Mouse (Mus musculus): ENCODE results near the gene Sqstm1. TPM values are rescaled to one million over a fixed set of nuclear protein-coding genes. Genes with fewer than 3 reads are reported as not detected.

Sqstm1 gene
- total RNA-seq, 1 experiment from 2014 or later = 455 TPM

GRCm38 (mm10) chr11:50184788-50185187 is 25.8 kb downstream of the Sqstm1 start:
- no peak for ATAC-seq (ENCODE audit: extremely low read depth, insufficient number of reproducible peaks, low FRiP score, poor library complexity, severe bottlenecking)

GRCm38 (mm10) chr11:50182702-50183101 is 27.9 kb downstream of the Sqstm1 start:
- ATAC-seq (ENCODE audit: extremely low read depth, insufficient number of reproducible peaks, low FRiP score, poor library complexity, severe bottlenecking) = no peak

GRCm38 (mm10) chr11:50180478-50181231 is 30.0 kb downstream of the Sqstm1 start:
- ATAC-seq (ENCODE audit: extremely low read depth, insufficient number of reproducible peaks, low FRiP score, poor library complexity, severe bottlenecking) = no peak

GRCm38 (mm10) chr11:50178532-50179488 is 31.8 kb downstream of the Sqstm1 start:
- ATAC-seq (ENCODE audit: extremely low read depth, insufficient number of reproducible peaks, low FRiP score, poor library complexity, severe bottlenecking) = no peak

- ATAC-seq (ENCODE audit: extremely low read depth, insufficient number of reproducible peaks, low FRiP score, poor library complexity, severe bottlenecking) = no peak
Measured at GRCm38 (mm10) chr11:50177111-50177510, 33.5 kb downstream of the Sqstm1 start.

- no peak for ATAC-seq (ENCODE audit: extremely low read depth, insufficient number of reproducible peaks, low FRiP score, poor library complexity, severe bottlenecking)
Measured at GRCm38 (mm10) chr11:50176351-50176750, 34.3 kb downstream of the Sqstm1 start.

- peak; percentile 99 for ATAC-seq (ENCODE audit: extremely low read depth, insufficient number of reproducible peaks, low FRiP score, poor library complexity, severe bottlenecking)
Measured at GRCm38 (mm10) chr11:50174730-50175187, 35.9 kb downstream of the Sqstm1 start.

GRCm38 (mm10) chr11:50174111-50174729 is 36.4 kb downstream of the Sqstm1 start, which contains the start of gene Mrnip:
TSS of gene Mrnip (plus strand) at chr11:50174444.
- 0 out of 2 replicates have a peak, but pooled peaks have one; percentile 3 for ATAC-seq (ENCODE audit: extremely low read depth, insufficient number of reproducible peaks, low FRiP score, poor library complexity, severe bottlenecking)

GRCm38 (mm10) chr11:50168352-50168751 is 42.3 kb downstream of the Sqstm1 start:
- no peak for ATAC-seq (ENCODE audit: extremely low read depth, insufficient number of reproducible peaks, low FRiP score, poor library complexity, severe bottlenecking)

- ATAC-seq (ENCODE audit: extremely low read depth, insufficient number of reproducible peaks, low FRiP score, poor library complexity, severe bottlenecking) = no peak
Measured at GRCm38 (mm10) chr11:50162338-50163050, 48.1 kb downstream of the Sqstm1 start.

- ATAC-seq (ENCODE audit: extremely low read depth, insufficient number of reproducible peaks, low FRiP score, poor library complexity, severe bottlenecking) = peak; percentile 67
Measured at GRCm38 (mm10) chr11:50161578-50162304, 48.9 kb downstream of the Sqstm1 start.

- ATAC-seq (ENCODE audit: extremely low read depth, insufficient number of reproducible peaks, low FRiP score, poor library complexity, severe bottlenecking) = no peak
Measured at GRCm38 (mm10) chr11:50159347-50159746, 51.3 kb downstream of the Sqstm1 start.

- no peak for ATAC-seq (ENCODE audit: extremely low read depth, insufficient number of reproducible peaks, low FRiP score, poor library complexity, severe bottlenecking)
Measured at GRCm38 (mm10) chr11:50158346-50158745, 52.3 kb downstream of the Sqstm1 start.

GRCm38 (mm10) chr11:50156725-50157258 is 53.8 kb downstream of the Sqstm1 start:
- no peak for ATAC-seq (ENCODE audit: extremely low read depth, insufficient number of reproducible peaks, low FRiP score, poor library complexity, severe bottlenecking)

GRCm38 (mm10) chr11:50155785-50156184 is 54.8 kb downstream of the Sqstm1 start:
- ATAC-seq (ENCODE audit: extremely low read depth, insufficient number of reproducible peaks, low FRiP score, poor library complexity, severe bottlenecking) = no peak

- ATAC-seq (ENCODE audit: extremely low read depth, insufficient number of reproducible peaks, low FRiP score, poor library complexity, severe bottlenecking) = no peak
Measured at GRCm38 (mm10) chr11:50154777-50155520, 55.7 kb downstream of the Sqstm1 start.

GRCm38 (mm10) chr11:50154166-50154565 is 56.5 kb downstream of the Sqstm1 start:
- ATAC-seq (ENCODE audit: extremely low read depth, insufficient number of reproducible peaks, low FRiP score, poor library complexity, severe bottlenecking) = no peak
